Mouse (Mus musculus): ENCODE results near the gene Nkx2-5.

DNA sequence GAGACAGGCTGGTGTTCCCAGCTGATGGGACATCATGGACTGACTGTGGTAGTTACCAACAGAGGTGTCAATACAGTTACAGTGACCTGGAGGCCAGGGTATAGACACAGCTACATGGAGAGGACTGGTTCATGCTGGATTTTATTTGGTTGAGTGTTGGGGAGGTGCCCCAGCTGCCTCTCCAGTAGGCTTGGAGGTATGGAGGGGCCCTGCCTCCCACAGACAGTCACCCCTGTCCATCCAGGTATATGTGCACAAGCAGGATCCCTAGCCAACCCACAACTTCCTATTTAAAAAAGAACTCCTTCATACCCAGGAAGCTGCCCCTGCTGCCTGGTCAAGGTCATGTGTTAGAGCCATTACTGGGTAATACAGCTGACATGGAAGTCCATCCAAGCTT lies 27.0 kb downstream of the Nkx2-5 start:
- TF ChIP-seq CTCF (IDR thresholded peaks at IDR 0.05; ENCODE audit: insufficient read depth, low read depth, low read length) = no peak
- TF ChIP-seq POLR2A (IDR thresholded peaks at IDR 0.05; ENCODE audit: insufficient read depth, low read depth, low read length) = no peak
